Mouse (Mus musculus) limb, embryonic 14.5 days (tissue): Measurements from ENCODE around the gene Cdkn1a. TPM values are rescaled to one million over a fixed set of nuclear protein-coding genes. Genes with fewer than 3 reads are reported as not detected.
"Not testable (repeated sequence)": the region's sequence is repeated elsewhere in the genome, so short reads cannot be mapped to it uniquely, and the experiment has no call there.

ENCODE experiments used
- ATAC-seq: fragments of 200-750 bp; cut with Nextera tagmentation; 2 replicates; pipeline ENCODE4 v1.8.0; 2017; ENCODE audit warnings: low read depth, moderate number of reproducible peaks, moderate TSS enrichment; ENCODE audit not compliant: low FRiP score
- DNase-seq: peaks from one replicate; pipeline ENCODE4 v3.0.0-alpha.2; 2015; ENCODE audit warnings: low spot score
- H3K27ac ChIP-seq: fragments of 300-500 bp; sonication (generic); replicated peaks from 2 replicates; pipeline ENCODE4 v1.5.1; 2014; ENCODE audit warnings: low read depth, mild to moderate bottlenecking, low read length, moderate library complexity, mixed read lengths
- H3K27me3 ChIP-seq: fragments of 300-500 bp; sonication (generic); 2 replicates; pipeline ENCODE4 v1.6.1; 2014; ENCODE audit warnings: low read length, mixed read lengths; ENCODE audit not compliant: control insufficient read depth, insufficient read depth
- H3K36me3 ChIP-seq: fragments of 300-500 bp; sonication (generic); 2 replicates; pipeline ENCODE4 v1.6.1; 2014; ENCODE audit warnings: mild to moderate bottlenecking, low read length, moderate library complexity, mixed read lengths; ENCODE audit not compliant: control insufficient read depth, insufficient read depth
- H3K4me1 ChIP-seq: fragments of 300-500 bp; sonication (generic); 2 replicates; pipeline ENCODE4 v1.6.1; 2014; ENCODE audit warnings: antibody characterized with exemption, low read length, mixed read lengths; ENCODE audit not compliant: control insufficient read depth, insufficient read depth
- H3K4me2 ChIP-seq: fragments of 300-500 bp; sonication (generic); replicated peaks from 2 replicates; pipeline ENCODE4 v1.6.1; 2014; ENCODE audit warnings: low read depth, mild to moderate bottlenecking, low read length, moderate library complexity; ENCODE audit not compliant: severe bottlenecking
- H3K4me3 ChIP-seq: fragments of 300-500 bp; sonication (generic); replicated peaks from 2 replicates; pipeline ENCODE4 v1.5.1; 2014; ENCODE audit warnings: low read length
- H3K9ac ChIP-seq: fragments of 300-500 bp; sonication (generic); 2 replicates; pipeline ENCODE4 v1.6.1; 2014; ENCODE audit warnings: mild to moderate bottlenecking, low read depth, low read length, moderate library complexity; ENCODE audit not compliant: severe bottlenecking
- H3K9me3 ChIP-seq: fragments of 300-500 bp; sonication (generic); 2 replicates; pipeline ENCODE4 v1.6.1; 2016; ENCODE audit warnings: low read length; ENCODE audit not compliant: control insufficient read depth
- POLR2A ChIP-seq: fragments of 200-500 bp; IDR thresholded peaks from 2 replicates; pipeline ENCODE4 v1.8.0; 2012; ENCODE audit warnings: inconsistent platforms, mild to moderate bottlenecking, moderate library complexity, borderline replicate concordance; ENCODE audit not compliant: insufficient read depth, insufficient read length; ENCODE audit errors: extremely low read depth
- WGBS: fragments of 180-500 bp; shearing (Covaris S2); extraction: QIAGEN DNeasy Blood & Tissue Kit; methylation state at CpG from one replicate; pipeline ENCODE4 v1.1.7; 2014; 5-methylcytosine and 5-hydroxymethylcytosine counted together
- polyA plus RNA-seq, 2 experiments: library from polyadenylated mRNA; depleted of rRNA in 1 of 2; stranded (reverse) in 1 of 2; unstranded in 1 of 2; fragments of >200 nt; fragmentation: Nextera tagmentation in 1 of 2; extraction: Ambion mirVana in 1 of 2; gene quantifications; 2 replicates each; pipeline versions ENCODE4 v1.2.1 to v1.2.3; 2012 to 2014

Cdkn1a gene
- polyA plus RNA-seq, 2 experiments, result 61.6 to 164 TPM

- H3K4me3 ChIP-seq, result no peak overlapping the region
- no peak overlapping the region for H3K4me2 ChIP-seq
- no peak for TF ChIP-seq POLR2A
- no peak for DNase-seq
- no peaks in the 10 kb centered on the region; the same call in 1 of the 2 replicates for H3K36me3 ChIP-seq
- peaks cover 13% of the 10 kb centered on the region; the same call in 1 of the 2 replicates for H3K27me3 ChIP-seq
- no peak overlapping the region for H3K9ac ChIP-seq
- no peak overlapping the region for H3K27ac ChIP-seq
- no peaks in the 10 kb centered on the region for H3K9me3 ChIP-seq
- no peak for ATAC-seq
- H3K4me1 ChIP-seq, result peaks cover 17% of the 10 kb centered on the region
- 84% methylated on average over 6 of the region's 6 CpGs for WGBS
Observed at GRCm38 (mm10) chr17:29096245-29096644, 5.5 kb downstream of the Cdkn1a start.

DNA sequence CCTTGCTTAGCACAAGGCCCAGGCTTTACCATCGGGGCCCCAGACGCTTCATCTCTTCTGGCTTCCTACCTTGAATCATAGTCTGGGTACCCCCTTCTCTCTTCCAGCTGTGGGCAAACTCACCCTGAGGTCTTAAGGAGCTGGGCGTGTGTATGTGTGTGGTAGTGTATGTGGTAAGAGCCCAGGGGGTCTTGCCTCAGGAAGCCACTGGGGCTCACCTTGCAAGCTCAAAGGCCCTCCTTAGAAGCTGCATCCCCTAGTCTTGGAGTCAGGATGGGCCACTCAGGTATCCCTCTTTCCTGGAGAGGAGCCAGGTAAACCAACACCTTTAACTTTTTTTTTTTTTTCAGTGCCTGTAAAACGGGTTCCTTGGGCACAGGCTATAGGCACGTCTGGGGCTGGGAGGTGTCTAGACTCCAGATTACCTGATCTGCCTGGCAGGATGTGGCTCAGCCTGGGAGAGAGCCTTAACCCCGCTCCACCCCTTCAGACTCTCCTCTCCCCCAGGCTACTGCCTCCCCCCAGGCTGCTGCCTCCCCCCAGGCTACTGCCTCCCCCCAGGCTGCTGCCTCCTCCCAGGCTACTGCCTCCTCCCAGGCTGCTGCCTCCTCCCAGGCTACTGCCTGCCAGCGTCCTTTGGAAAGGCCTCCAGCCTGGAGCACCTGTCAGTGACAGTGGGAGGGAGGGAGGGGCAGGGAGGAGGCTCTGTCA, 6.2 kb downstream of the Cdkn1a start:
- peaks cover 13% of the 10 kb centered on the region; the same call in 1 of the 2 replicates for H3K27me3 ChIP-seq
- H3K27ac ChIP-seq, result no peak overlapping the region
- 53% methylated on average over 7 of the region's 7 CpGs for WGBS
- no peak overlapping the region for H3K4me3 ChIP-seq
- H3K4me1 ChIP-seq, result peaks cover 17% of the 10 kb centered on the region
- H3K9me3 ChIP-seq, result no peaks in the 10 kb centered on the region
- TF ChIP-seq POLR2A, result no peak
- no peaks in the 10 kb centered on the region; the same call in 1 of the 2 replicates for H3K36me3 ChIP-seq
- H3K9ac ChIP-seq, result no peak overlapping the region
- ATAC-seq (no peak), DNase-seq (no peak)
- no peak overlapping the region for H3K4me2 ChIP-seq

- DNase-seq, result no peak
- H3K4me3 ChIP-seq, result no peak overlapping the region
- H3K36me3 ChIP-seq, result no peaks in the 10 kb centered on the region; the same call in 1 of the 2 replicates
- TF ChIP-seq POLR2A, result no peak
- H3K9me3 ChIP-seq, result no peaks in the 10 kb centered on the region
- H3K9ac ChIP-seq, result no peak overlapping the region
- H3K4me1 ChIP-seq, result peaks cover 17% of the 10 kb centered on the region
- ATAC-seq, result no peak
- no peak overlapping the region for H3K4me2 ChIP-seq
- 95% methylated on average over 24 of the region's 24 CpGs for WGBS
- no peak overlapping the region for H3K27ac ChIP-seq
- peaks cover 13% of the 10 kb centered on the region; the same call in 1 of the 2 replicates for H3K27me3 ChIP-seq
Observed at GRCm38 (mm10) chr17:29098291-29098690, 7.5 kb downstream of the Cdkn1a start.

- no peak overlapping the region for H3K27ac ChIP-seq
- no peak for ATAC-seq
- peaks cover 9% of the 10 kb centered on the region for H3K4me1 ChIP-seq
- peaks cover 9% of the 10 kb centered on the region; the same call in 1 of the 2 replicates for H3K27me3 ChIP-seq
- no peak overlapping the region for H3K4me2 ChIP-seq
- H3K9ac ChIP-seq, result no peak overlapping the region
- no peak for TF ChIP-seq POLR2A
- H3K9me3 ChIP-seq, result no peaks in the 10 kb centered on the region
- DNase-seq, result no peak
- H3K4me3 ChIP-seq, result no peak overlapping the region
- 87% methylated on average over 8 of the region's 8 CpGs for WGBS
- no peaks in the 10 kb centered on the region; the same call in 1 of the 2 replicates for H3K36me3 ChIP-seq
Observed at GRCm38 (mm10) chr17:29099076-29099475, 8.3 kb downstream of the Cdkn1a start.

DNA sequence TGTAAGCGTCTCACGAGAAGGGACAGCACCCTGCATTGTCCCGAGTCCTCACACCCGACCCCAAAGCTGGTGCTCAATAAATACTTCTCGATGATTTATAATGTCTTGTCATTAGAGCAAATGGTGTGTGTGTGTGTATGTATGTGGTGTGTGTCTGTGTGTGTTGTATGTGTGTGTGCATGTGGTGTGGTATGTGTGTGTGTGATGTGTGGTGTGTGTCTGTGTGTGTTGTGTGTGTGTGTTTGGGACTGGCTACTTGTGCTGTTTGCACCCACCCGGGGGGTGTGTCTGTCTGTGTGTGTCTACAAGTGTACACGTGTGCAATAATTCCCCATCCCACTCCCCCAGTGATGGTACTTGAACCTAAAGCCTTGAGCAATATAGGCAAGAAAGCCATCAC, 9.9 kb downstream of the Cdkn1a start:
- ATAC-seq (no peak), DNase-seq (no peak)
- Histone ChIP-seq H3K4me3 (no peak overlapping the region), H3K27me3 (no peaks in the 10 kb centered on the region), H3K36me3 (no peaks in the 10 kb centered on the region; the same call in 1 of the 2 replicates), H3K27ac (no peak overlapping the region), H3K4me2 (no peak overlapping the region), H3K9ac (no peak overlapping the region), H3K9me3 (no peaks in the 10 kb centered on the region), H3K4me1 (no peaks in the 10 kb centered on the region)
- TF ChIP-seq POLR2A, result no peak
- 90% methylated on average over 7 of the region's 7 CpGs for WGBS

DNA sequence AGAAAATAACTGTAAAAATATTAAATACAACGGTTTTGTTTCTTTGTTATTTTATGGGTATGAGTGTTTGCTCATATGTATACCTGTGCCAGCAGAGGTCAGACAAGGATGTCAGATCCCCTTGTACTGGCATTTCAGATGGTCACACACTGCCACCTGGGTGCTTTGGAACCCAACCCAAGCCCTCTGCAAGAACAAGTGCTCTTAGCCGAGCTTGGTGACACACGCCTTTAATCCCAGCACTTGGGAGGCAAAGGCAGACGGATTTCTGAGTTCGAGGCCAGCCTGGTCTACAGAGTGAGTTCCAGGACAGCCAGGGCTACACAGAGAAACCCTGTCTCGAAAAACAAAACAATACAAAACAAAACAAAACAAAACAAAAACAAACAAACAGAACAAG, 19.6 kb downstream of the Cdkn1a start:
- not testable (repeated sequence) for H3K27me3 ChIP-seq, ATAC-seq, DNase-seq, H3K4me1 ChIP-seq, H3K27ac ChIP-seq, H3K4me2 ChIP-seq, H3K4me3 ChIP-seq, H3K36me3 ChIP-seq, H3K9ac ChIP-seq, H3K9me3 ChIP-seq
- 84% methylated on average over 6 of the region's 6 CpGs for WGBS
